Mouse (Mus musculus): Measurements from ENCODE around the gene Sobp.

Gene Sobp

DNA sequence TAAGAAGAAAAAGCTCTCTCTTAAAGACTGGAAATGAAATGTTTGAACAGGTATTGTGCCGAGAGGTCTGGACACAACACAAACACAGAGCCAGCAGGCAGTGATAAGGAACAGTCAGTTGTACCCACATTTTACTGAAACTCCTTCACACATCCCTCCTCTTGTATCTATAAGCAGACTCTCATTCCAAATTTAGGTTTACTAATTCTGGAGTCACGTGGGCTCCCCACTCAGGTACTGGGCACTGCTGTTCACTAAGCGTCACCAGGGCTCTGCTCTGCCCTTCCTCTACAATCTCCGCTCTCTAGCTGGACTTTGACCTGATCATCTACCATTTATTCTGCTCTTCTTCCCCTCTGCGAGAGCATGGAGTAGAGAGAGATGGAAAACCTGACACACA lies 15.4 kb downstream of the Sobp start:
- DNase-seq (ENCODE audit: low spot score): no peak

GRCm38 (mm10) chr10:43155046-43155560 lies 19.2 kb downstream of the Sobp start:
- DNase-seq (ENCODE audit: low spot score): peak; percentile 58

GRCm38 (mm10) chr10:43152643-43153042 lies 21.7 kb downstream of the Sobp start:
- no peak for DNase-seq (ENCODE audit: low spot score)

DNA sequence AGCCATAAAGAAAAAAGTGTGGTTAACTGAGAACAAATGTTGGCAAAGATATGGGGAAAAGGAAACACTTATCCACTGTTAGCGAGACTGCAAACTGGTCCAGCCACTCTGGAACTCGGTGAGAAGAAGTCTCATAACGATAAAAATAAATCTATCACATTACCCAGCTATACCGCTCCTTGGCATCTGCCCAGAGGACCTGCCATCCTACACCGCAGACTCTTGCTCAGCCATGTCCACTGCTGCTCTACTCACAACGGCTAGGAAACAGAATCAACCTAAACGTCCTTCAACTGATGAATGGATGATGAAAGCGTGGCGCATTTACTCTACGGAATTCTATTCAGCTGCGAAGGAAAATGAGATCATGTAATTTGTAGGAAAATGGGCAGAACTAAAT lies 25.9 kb downstream of the Sobp start:
- no peak for DNase-seq (ENCODE audit: low spot score)

DNA sequence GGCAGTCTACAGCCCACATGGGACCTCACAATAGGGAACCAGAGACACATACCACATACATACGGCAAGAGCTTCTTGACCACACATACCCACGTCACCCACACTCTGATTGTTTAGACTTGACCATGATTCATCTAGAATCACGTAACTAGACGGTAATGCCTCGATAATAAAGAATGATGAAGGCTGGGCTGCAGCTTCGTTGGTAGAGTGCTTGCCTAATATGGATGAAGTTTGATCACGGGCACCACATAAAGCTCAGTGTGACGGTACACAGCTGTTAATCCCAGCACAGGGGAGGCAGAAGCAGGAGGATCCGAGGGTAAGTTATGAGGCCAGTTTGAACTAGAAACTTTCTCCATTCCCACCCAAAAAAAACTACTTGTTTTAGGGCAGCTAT lies 31.2 kb downstream of the Sobp start:
- DNase-seq (ENCODE audit: low spot score): no peak

DNA sequence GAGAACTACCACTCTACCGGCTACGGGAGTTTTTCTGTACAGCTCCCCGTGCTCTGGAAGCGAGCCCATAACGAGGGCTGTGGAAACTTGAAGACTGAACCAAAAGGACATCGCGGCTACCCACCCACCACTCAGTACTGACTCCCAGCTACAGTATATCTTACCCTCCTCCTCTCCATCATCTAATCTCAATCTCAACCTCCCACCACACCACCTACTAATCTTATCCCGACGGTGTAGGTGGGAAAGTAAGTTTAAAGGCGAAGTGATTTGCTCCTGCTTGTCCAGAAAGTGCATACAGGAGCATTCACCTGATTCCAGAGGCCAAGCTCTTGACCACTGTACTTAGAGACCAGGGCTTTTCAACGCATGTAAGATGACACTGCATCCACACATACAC lies 40.3 kb downstream of the Sobp start:
- DNase-seq (ENCODE audit: low spot score): no peak

- no peak for DNase-seq (ENCODE audit: low spot score)
Measured at GRCm38 (mm10) chr10:43128750-43129149, 45.6 kb downstream of the Sobp start.

- DNase-seq (ENCODE audit: low spot score): no peak
Measured at GRCm38 (mm10) chr10:43124561-43124960, 49.8 kb downstream of the Sobp start.

GRCm38 (mm10) chr10:43124156-43124555 lies 50.2 kb downstream of the Sobp start:
- DNase-seq (ENCODE audit: low spot score): no peak

DNA sequence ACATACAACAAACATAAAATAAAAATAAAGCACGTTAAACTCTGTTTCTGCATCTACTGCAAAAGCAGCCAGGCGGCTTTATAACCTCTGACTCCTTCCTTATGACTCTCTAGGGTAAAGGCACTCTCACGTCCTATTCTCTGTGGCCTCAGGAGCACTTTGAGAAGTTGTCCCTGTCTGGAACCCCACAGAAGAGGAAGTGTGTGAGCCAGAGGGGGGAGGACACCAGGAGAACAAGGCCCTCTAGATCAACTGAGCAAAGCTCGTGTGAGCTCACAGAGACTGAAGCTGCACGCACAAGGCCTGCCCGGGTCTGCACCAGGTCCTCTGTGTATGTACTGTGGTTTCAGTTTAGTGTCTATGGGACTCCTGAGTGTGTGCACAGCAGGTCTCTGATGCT lies 50.9 kb downstream of the Sobp start:
- no peak for DNase-seq (ENCODE audit: low spot score)

DNA sequence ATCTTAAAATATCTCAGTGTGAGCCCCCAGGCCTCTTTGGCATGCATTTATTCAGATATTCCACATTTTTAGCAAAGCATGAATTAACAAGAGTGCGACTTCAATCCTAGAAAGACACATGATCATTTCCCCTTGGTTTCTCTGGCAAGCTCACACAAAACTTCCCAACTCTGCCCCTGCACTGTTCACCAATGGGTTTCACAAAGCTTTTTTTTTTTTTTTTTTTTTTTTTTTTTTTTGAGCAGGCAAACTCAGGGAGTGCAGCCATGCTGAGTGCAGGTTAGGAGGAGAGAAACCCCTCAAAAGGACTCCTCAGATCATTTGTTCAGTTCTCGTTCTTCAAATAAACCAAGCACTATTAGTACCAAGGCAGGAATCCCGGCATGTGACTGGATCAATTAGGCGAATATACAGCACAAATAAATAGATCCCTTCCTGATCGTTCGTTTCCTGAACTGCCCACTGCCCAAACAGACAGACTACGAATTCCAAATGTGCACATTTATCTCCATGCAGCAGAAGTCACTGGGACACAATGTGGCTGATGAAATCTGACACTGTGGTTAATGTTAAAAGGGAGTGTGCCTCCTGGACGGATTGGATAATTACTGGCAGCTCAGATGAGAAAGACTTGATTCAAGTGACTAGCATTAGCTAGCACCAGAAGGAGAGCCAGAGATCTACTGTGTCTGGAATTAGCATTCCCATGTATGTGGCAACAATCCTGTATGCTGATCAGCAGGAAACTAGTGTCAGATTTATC lies 53.5 kb downstream of the Sobp start:
- no peak for DNase-seq (ENCODE audit: low spot score)

- DNase-seq (ENCODE audit: low spot score): no peak
Measured at GRCm38 (mm10) chr10:43116083-43116927, 58.0 kb downstream of the Sobp start.

DNA sequence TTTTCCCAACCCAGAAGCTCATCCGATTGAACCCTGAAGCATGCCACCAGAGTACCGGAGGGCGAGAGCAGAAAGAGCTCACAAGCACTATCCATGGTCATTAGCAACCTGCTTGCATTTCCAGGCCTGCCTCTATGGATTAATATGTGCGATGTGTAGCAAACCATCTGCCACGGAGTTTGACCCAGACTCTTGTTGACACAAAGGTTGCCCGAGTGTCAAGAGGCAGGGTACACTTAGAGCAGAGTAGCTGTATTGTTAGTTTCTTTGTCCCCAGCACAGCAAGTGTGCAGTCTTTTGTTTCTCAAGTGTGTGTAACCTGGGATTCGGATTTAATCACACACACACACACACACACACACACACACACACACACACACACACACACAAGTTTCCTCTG lies 62.0 kb downstream of the Sobp start:
- no peak for DNase-seq (ENCODE audit: low spot score)

- DNase-seq (ENCODE audit: low spot score): no peak
Measured at GRCm38 (mm10) chr10:43106616-43107015, 67.7 kb downstream of the Sobp start.

DNA sequence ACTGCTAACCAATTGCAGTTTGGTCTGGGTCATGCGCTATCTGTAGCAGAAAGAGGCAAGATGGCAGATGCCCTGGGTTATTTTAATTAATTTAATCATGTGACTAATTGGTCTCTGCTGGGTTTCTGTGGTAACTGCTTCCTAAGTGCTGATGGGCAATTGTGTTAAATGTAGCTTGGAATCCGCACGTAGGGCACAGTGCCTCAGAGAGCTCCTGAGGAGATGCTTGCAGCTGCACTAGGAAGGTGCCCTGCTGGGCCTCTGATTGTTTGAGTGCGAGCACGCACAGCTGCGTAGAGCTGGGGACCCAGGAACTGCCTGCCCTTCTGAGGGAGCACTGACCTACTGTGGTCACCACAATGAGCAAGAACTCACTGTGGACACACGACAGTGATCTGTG lies 68.1 kb downstream of the Sobp start:
- DNase-seq (ENCODE audit: low spot score): no peak

GRCm38 (mm10) chr10:43100513-43100912 lies 73.8 kb downstream of the Sobp start:
- DNase-seq (ENCODE audit: low spot score): no peak

DNA sequence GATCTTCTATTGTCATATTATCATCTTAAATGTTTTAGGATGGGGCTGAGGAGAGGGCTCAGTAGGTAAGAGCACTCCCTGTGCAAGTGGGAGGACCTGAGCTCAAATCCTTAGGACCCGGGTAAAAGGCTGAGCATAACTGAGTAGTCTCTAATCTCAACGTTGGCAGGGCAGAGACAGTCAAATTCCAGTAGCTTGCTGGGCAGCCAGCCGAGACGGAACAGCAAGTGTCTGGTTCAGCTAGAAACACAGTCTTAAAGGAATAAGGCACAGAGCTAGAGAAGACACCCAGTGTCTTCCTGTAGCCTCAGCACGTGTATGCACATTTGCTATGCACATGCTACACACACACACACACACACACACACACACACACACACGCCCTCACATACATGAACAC lies 75.1 kb downstream of the Sobp start:
- no peak for DNase-seq (ENCODE audit: low spot score)

DNA sequence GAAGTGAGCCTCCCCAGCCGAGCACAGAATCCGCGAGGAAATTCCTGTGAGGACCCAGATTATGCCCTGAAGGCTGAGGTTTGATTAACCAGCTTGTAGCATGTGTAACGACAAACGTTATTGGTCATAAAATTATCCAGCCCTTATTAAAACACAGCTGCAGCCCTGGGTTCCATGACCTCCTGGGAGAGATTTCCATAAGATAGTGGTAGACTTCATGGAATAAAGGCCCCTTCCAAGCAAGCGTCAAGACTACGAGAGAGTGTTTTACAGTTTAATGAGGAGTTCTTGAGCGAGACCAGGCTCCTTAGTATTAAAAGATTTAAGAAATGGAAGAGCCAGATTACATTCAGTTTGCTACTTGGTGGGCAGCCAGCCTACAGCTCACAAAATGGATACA lies 76.6 kb downstream of the Sobp start:
- DNase-seq (ENCODE audit: low spot score): no peak

- DNase-seq (ENCODE audit: low spot score): no peak
Measured at GRCm38 (mm10) chr10:43096614-43097013, 77.7 kb downstream of the Sobp start.

DNA sequence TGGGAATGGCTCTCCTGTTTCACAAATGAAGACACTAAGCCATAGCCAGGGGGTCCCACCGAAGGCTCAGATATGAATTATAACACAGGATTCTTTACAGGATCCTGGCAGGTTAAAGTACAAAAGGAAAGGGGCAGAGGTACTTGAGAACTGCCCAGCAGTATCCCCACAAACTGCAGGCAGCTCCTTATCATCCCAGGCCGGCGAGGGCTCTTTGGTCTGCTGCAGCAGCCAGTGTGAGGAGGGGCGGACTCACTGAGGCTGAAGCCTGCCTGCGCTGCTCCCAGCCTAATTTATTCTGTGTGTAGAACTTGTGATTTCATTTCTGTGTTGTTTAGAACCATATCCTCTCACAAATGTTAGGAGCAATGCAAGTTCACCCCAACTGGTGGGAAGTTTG lies 79.8 kb downstream of the Sobp start:
- no peak for DNase-seq (ENCODE audit: low spot score)

- DNase-seq (ENCODE audit: low spot score): no peak
Measured at GRCm38 (mm10) chr10:43093440-43093839, 80.9 kb downstream of the Sobp start.

GRCm38 (mm10) chr10:43090040-43090439 lies 84.3 kb downstream of the Sobp start:
- no peak for DNase-seq (ENCODE audit: low spot score)

DNA sequence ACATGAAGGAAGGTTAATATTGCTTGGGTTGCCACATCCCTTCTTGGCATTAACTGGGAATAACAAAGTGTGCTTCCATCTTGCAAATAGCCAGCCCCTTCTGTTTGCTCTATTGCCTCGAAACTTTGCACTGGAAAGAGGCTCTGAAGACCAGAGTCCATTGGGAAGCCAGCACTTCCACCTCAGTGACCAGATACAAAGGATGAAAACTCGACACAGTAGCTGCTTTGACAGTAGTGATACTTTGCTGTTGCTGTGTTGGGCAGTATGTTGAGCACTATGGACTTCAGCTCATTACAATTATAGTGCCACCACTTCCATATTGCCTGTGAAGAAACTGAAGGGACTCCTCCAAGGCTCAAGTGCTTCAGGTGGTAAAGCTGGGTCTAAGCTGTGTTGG lies 86.9 kb downstream of the Sobp start:
- no peak for DNase-seq (ENCODE audit: low spot score)

Data from ovary, postnatal 14 days (tissue).